Mouse (Mus musculus) hindbrain, embryonic 10.5 days (tissue): ENCODE measurements around the gene Scamp5. TPM values are rescaled to one million over a fixed set of nuclear protein-coding genes. Genes with fewer than 3 reads are reported as not detected.

Source experiments
- DNase-seq: peaks from one replicate; pipeline ENCODE4 v3.0.0-alpha.2; 2017; ENCODE audit warnings: low spot score
- H3K27ac ChIP-seq: fragments of 300-500 bp; sonication (generic); 2 replicates; pipeline ENCODE4 v1.5.1; 2016; ENCODE audit warnings: mild to moderate bottlenecking, moderate library complexity
- H3K27me3 ChIP-seq: fragments of 300-500 bp; sonication (generic); 2 replicates; pipeline ENCODE4 v1.6.1; 2016; ENCODE audit warnings: mild to moderate bottlenecking; ENCODE audit not compliant: poor library complexity, insufficient read depth, severe bottlenecking
- H3K36me3 ChIP-seq: fragments of 300-500 bp; sonication (generic); 2 replicates; pipeline ENCODE4 v1.6.1; 2016; ENCODE audit warnings: mild to moderate bottlenecking, moderate library complexity
- H3K4me1 ChIP-seq: fragments of 300-500 bp; sonication (generic); replicated peaks from 2 replicates; pipeline ENCODE4 v1.6.1; 2016; ENCODE audit warnings: mild to moderate bottlenecking
- H3K4me3 ChIP-seq: fragments of 300-500 bp; sonication (generic); 2 replicates; pipeline ENCODE4 v1.5.1; 2016; ENCODE audit warnings: mild to moderate bottlenecking, moderate library complexity
- H3K9me3 ChIP-seq: fragments of 300-500 bp; sonication (generic); 2 replicates; pipeline ENCODE4 v1.6.1; 2016; ENCODE audit warnings: mild to moderate bottlenecking, moderate library complexity
- WGBS: fragments of 180-500 bp; shearing (Covaris S2); methylation state at CpG from one replicate; pipeline ENCODE4 v1.1.7; 2016; 5-methylcytosine and 5-hydroxymethylcytosine counted together
- polyA plus RNA-seq: library from polyadenylated mRNA; unstranded; fragments of >200 nt; fragmentation: Nextera tagmentation; extraction: Ambion mirVana; gene quantifications from 2 replicates; pipeline ENCODE4 v1.2.1, GENCODE M21; 2016

The Scamp5 gene
- polyA plus RNA-seq, 1 experiment from 2014 or later: 28.9 TPM

DNA sequence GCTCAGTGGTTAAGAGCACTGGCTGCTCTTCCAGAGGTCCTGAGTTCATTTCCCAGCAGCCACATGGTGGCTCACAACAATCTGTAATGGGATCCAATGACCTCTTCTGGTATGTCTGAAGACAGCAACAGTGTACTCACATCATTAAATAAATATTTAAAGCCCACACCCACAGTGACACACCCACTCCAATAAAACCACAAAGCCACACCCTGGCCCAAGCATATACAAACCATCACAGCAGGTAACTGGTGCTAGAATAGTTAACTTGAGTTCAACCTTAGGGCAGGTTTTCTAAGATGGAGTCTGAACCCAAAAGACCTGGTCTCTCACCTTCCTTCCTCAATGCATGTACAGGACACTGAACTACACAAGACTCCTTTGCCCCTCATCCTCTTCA, 27.1 kb upstream of the Scamp5 start:
- Histone ChIP-seq H3K4me1 (no peaks in the 10 kb centered on the region), H3K36me3 (no peaks in the 10 kb centered on the region), H3K9me3 (no peaks in the 10 kb centered on the region), H3K27ac (no peak overlapping the region), H3K4me3 (no peak overlapping the region), H3K27me3 (peaks cover 19% of the 10 kb centered on the region)
- no peak for DNase-seq

DNA sequence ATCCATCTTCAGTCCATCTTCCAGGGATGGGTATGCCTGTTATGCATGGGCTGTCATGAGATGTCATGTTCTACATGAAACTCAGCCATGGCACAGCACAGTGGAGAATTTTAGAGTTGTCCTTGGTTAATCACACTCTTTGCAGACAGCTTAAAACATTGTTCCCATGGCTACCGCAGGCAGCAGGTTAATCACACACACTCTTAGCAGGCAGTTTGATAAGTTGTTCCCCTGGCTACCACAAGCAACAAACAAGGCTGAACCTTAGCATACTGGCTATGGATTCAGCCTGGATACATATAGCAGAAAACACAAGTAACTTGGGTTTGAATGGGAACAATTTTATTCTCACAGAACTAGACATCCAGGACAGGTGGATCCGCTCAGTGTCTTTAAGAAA, 25.7 kb upstream of the Scamp5 start:
- Histone ChIP-seq H3K27me3 (peaks cover 5% of the 10 kb centered on the region; the same call in 1 of the 2 replicates), H3K9me3 (no peaks in the 10 kb centered on the region), H3K36me3 (no peaks in the 10 kb centered on the region), H3K4me3 (no peak overlapping the region), H3K4me1 (no peaks in the 10 kb centered on the region), H3K27ac (no peak overlapping the region)
- DNase-seq: no peak
- 88% methylated on average over 2 of the region's 2 CpGs for WGBS

DNA sequence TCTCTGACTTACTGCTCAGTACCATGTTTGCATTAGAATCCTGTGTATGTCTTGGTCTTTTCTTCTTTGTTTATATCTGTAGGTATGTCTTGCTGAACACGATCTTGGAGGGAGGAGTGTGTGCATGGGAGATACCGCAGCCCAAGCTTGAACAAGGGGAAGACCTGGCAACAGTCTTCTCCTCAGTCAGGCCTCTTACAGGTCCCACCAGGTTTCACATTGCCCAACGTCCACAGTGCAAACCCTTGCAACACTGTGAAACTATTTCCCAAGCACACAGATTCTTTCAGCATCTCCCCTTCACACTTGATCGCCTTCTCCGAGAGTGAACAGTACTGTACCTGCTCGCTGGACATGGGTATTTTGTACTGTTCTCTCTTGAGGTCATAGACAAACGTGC, 19.9 kb upstream of the Scamp5 start:
- H3K4me3 ChIP-seq: no peak overlapping the region
- no peak for DNase-seq
- H3K9me3 ChIP-seq: no peaks in the 10 kb centered on the region
- WGBS: 78% methylated on average over 7 of the region's 7 CpGs
- H3K36me3 ChIP-seq: no peaks in the 10 kb centered on the region
- H3K27ac ChIP-seq: no peak overlapping the region
- H3K4me1 ChIP-seq: no peaks in the 10 kb centered on the region
- H3K27me3 ChIP-seq: peaks cover 24% of the 10 kb centered on the region

DNA sequence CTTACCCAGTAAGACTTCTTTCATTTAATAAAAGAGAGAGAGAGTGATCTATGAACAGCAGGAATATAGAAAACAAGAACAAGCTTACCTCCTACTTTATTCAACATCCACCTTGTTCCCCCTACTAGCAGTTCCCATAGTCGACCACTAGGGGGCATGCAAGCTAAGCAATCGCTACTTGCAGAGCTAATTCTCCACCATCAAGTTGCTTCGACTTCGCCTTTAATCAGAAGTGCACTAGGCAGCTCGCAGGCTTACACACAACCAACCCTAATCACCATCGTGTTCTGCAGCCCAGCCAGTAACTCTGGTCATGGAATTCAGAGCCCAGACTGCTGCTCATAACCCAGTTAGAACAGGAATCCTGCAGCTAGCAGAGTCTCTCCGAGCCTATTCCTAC, 17.9 kb upstream of the Scamp5 start:
- 17% methylated on average over 7 of the region's 7 CpGs for WGBS
- H3K27me3 ChIP-seq: peaks cover 24% of the 10 kb centered on the region
- DNase-seq: peak; percentile 81
- no peaks in the 10 kb centered on the region for H3K4me1 ChIP-seq
- H3K36me3 ChIP-seq: no peaks in the 10 kb centered on the region
- no peak overlapping the region for H3K27ac ChIP-seq
- no peaks in the 10 kb centered on the region for H3K9me3 ChIP-seq
- no peak overlapping the region for H3K4me3 ChIP-seq

DNA sequence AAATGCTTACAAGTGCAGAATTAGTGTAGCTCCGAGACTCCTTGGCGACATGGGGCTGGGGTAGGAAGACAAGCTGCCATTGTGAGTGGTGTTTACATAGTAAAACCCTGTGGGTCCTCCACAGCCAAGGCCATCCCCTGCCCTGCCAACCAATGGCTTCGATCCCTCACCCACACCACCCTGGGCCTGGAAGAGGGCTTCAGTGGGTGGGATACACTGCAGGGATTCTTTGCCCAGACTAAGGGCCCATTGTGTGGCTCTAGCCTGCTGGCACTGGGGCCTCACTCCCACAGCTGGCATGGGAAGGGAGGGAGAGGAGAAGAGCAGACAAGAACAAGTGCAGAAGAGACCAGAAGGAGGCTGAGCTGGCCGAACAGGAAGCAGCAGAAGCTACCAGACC, 1.1 kb upstream of the Scamp5 start:
- WGBS: 68% methylated on average over 4 of the region's 4 CpGs
- no peak for DNase-seq
- H3K36me3 ChIP-seq: no peaks in the 10 kb centered on the region

DNA sequence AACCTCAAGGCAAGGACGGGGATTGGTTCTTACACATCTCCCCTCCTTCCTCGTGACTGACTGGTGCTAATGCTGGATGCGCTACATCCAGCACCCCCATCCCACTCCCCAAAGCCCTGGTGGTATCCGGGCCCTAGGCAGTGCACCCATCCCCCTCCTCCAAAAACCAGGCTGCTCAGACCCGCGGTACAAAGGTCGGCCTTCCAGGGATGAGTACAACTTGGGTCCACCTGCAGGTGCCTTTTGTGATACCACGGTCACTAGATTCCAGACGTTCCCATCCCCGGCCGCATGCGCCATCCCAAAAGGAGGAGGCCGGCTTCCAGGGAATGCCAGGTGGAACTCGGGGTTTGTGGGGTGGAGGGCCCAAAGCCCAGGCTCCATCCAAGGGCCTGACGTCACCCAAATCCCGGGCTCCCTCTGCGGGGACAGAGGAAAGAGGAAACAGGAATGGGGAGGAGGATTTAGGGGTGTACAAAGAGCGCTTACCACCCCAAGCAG, 539 bp downstream of the Scamp5 start:
- Histone ChIP-seq H3K4me1 (peaks cover 28% of the 10 kb centered on the region), H3K27me3 (peaks cover 11% of the 10 kb centered on the region; the same call in 1 of the 2 replicates), H3K36me3 (no peaks in the 10 kb centered on the region), H3K27ac (peak overlapping the region; percentile 91), H3K9me3 (no peaks in the 10 kb centered on the region), H3K4me3 (peak overlapping the region; percentile 78)
- DNase-seq: peak; percentile 35
- 1% methylated on average over 18 of the region's 18 CpGs for WGBS

More for the DNA sequence above, 1.1 kb upstream of the Scamp5 start:
- Histone ChIP-seq H3K27me3 (peaks cover 11% of the 10 kb centered on the region; the same call in 1 of the 2 replicates), H3K27ac (no peak overlapping the region), H3K4me1 (peaks cover 28% of the 10 kb centered on the region), H3K9me3 (no peaks in the 10 kb centered on the region), H3K4me3 (no peak overlapping the region)

DNA sequence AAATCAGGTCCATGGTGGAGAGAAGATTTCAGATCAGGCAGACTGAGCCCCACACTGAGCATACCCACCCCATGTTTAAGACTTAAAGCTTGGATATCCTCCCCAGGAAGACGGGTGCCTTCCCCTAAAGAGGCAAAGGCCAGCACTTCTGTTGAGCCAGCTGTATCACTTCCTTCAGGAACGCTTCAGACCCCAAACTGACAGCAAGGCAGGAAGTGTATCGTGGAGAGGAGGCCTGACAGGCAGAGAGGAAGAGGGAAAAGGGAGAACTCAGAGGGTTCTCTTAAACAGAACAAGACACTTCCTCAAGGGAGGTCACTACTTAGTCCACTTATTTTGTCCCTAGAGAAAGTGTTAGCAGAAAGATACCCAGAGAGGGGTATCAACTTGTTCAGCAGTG, 1.8 kb downstream of the Scamp5 start:
- Histone ChIP-seq H3K36me3 (no peaks in the 10 kb centered on the region), H3K4me1 (peaks cover 28% of the 10 kb centered on the region), H3K9me3 (no peaks in the 10 kb centered on the region), H3K4me3 (no peak overlapping the region), H3K27me3 (peaks cover 11% of the 10 kb centered on the region; the same call in 1 of the 2 replicates), H3K27ac (no peak overlapping the region)
- WGBS: 75% methylated on average over 3 of the region's 3 CpGs
- DNase-seq: no peak

DNA sequence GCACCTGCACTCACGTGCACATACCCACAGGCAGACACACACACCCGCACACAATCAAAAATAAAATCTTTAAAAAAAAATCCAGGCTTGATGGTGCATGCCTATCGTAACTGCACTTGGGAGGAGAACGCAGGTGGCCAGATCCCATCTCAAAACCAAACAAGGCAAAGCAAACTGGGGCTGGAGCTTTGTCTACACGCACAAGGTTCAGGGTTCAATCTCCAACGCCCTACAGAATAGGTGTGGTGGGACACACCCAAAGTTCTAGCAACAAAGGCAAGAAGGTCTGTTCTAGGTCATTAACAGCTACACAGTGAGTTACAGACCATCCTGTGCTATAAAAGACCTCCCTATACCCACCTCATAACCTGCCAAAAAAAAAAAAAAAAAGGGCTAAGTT, 5.0 kb downstream of the Scamp5 start:
- no peak for DNase-seq
- H3K4me3 ChIP-seq: no peak overlapping the region
- 89% methylated on average over 6 of the region's 6 CpGs for WGBS
- H3K27ac ChIP-seq: no peak overlapping the region
- no peaks in the 10 kb centered on the region for H3K9me3 ChIP-seq
- 0 out of 2 replicates have a peak, but pooled peaks cover 6% of the 10 kb centered on the region for H3K36me3 ChIP-seq
- H3K27me3 ChIP-seq: peaks cover 11% of the 10 kb centered on the region; the same call in 1 of the 2 replicates
- peaks cover 22% of the 10 kb centered on the region for H3K4me1 ChIP-seq

DNA sequence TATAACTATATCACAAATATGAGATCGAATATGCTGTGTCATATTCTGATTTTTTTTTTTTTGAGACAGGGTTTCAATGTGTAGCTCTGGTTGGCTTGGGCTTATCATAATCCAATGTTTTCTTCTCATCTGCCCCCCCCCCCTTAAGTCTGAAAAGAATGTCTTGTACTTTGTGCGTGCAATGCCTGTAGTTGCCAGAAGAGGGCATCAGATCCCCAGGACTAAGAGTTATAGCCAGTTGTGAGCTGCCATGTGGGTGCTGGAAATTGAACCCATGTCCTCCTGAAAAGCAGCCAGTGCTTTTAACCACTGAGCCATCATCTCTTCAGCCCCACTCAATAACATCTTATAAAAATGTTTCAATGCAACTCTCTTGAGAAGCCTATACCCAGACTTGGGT, 8.2 kb downstream of the Scamp5 start:
- Histone ChIP-seq H3K27me3 (no peaks in the 10 kb centered on the region), H3K27ac (no peak overlapping the region), H3K4me3 (no peak overlapping the region), H3K36me3 (0 out of 2 replicates have a peak, but pooled peaks cover 6% of the 10 kb centered on the region), H3K4me1 (no peaks in the 10 kb centered on the region), H3K9me3 (no peaks in the 10 kb centered on the region)
- 97% methylated on average over 2 of the region's 2 CpGs for WGBS
- no peak for DNase-seq

DNA sequence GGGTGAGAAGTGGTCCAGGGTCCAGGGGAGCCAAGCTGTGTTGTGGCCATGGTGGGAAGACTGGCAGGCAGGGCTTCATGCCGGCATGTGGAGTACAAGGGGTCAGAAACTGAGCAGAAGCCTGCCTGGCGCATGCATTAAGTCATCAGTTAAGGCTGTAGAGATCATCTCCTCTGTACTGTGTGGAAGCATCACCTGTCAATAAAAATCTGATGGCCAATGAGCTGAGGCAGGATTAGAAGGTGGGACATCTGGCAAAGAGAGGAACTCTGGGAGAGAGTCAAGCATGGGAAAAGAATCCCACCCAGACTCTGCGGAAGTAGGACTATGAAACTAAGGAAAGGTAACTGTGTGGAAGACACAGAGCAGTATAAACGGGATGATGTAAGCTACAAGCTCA, 14.3 kb downstream of the Scamp5 start:
- H3K36me3 ChIP-seq: peaks cover 32% of the 10 kb centered on the region
- no peaks in the 10 kb centered on the region for H3K27me3 ChIP-seq
- no peaks in the 10 kb centered on the region for H3K4me1 ChIP-seq
- no peak for DNase-seq
- 90% methylated on average over 4 of the region's 4 CpGs for WGBS
- no peak overlapping the region for H3K27ac ChIP-seq
- H3K9me3 ChIP-seq: no peaks in the 10 kb centered on the region
- H3K4me3 ChIP-seq: no peak overlapping the region

DNA sequence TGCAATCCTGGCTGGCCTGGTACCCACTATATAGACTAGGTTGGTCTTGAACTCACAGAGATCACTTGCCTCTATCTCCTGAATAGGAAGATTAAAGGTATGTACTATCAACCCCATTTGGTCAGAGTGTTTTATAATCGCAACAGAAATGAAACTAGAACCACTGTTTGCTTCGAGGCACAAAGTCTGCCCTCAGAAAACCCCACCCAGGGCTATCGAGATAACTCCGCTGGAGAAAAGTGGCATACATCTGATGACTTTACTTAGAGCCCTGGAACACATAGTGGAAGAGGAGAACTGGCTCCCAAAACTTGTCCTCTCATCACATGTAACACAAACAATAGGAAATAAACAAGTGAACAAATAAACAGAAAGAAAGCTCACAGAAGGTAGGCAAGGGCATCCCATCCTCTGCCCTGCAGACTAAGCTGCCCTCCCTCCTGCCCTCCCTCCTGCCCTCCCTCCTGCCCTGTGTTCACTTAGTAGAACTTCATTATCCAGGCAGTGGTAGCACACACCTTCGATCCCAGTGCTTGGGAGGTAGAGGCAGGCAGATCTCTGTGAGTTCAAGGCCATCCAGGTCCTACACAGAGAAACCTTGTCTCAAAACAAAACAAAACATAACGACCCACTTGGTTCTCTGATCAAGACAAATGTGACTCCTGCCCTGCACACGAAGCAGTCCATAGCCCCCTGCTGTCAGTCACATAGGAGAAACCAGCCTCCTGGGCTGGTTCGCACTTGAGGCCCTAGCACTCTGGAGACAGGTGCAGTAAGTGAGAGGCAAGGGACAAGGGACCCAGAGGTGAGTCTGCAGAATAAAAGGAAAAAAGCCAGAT, 15.0 kb downstream of the Scamp5 start:
- DNase-seq: no peak
- no peaks in the 10 kb centered on the region for H3K4me1 ChIP-seq
- no peaks in the 10 kb centered on the region for H3K27me3 ChIP-seq
- peaks cover 37% of the 10 kb centered on the region for H3K36me3 ChIP-seq
- H3K9me3 ChIP-seq: no peaks in the 10 kb centered on the region
- no peak overlapping the region for H3K4me3 ChIP-seq
- 84% methylated on average over 8 of the region's 8 CpGs for WGBS
- no peak overlapping the region for H3K27ac ChIP-seq

DNA sequence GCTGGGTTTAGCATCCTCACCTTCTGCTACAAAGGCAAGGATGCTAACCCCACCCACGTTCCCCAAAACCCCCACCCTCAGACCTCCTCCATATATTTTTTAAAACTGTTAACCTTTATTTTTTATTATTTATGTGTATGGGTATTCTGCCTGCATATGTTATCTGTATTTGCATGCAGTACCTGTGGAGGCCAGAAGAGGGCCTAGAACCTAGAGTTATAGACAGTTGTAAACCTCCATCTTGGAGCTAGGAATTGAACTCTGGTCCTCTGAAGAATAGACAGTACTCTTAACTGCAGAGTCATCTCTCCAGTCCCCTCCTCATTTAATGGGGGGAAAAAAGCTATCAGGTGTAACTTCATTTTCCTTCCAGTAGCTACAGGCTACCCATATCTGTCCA, 18.1 kb downstream of the Scamp5 start:
- no peak overlapping the region for H3K4me3 ChIP-seq
- no peak for DNase-seq
- no peak overlapping the region for H3K27ac ChIP-seq
- no peaks in the 10 kb centered on the region for H3K27me3 ChIP-seq
- WGBS: 76% methylated on average over 1 of the region's 1 CpGs
- no peaks in the 10 kb centered on the region for H3K4me1 ChIP-seq
- no peaks in the 10 kb centered on the region for H3K9me3 ChIP-seq
- peaks cover 63% of the 10 kb centered on the region for H3K36me3 ChIP-seq

DNA sequence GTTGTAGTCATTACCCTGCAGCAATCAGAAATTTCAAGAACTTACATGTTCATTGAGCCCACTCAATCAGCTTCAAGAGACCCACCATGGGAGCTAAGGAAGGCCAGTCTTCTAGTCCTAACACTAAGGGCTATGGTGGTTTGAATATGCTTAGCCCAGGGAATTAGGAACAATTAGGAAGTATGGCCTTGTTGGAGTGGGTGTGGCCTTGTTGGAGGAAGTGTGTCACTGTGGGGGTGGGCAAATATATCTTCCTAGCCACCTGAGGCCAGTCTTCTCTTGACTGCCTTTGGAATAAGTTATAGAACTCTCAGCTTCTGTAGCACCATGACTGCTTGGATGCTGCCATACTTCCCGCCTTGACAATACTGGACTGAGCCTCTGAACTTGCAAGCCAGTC, 27.2 kb downstream of the Scamp5 start:
- peaks cover 11% of the 10 kb centered on the region for H3K4me1 ChIP-seq
- 95% methylated on average over 1 of the region's 1 CpGs for WGBS
- DNase-seq: no peak
- H3K36me3 ChIP-seq: peaks cover 27% of the 10 kb centered on the region
- H3K4me3 ChIP-seq: no peak overlapping the region
- H3K9me3 ChIP-seq: no peaks in the 10 kb centered on the region
- no peak overlapping the region for H3K27ac ChIP-seq
- H3K27me3 ChIP-seq: no peaks in the 10 kb centered on the region
